Mouse (Mus musculus): ENCODE measurements at regions not wholly inside any gene's neighbourhood (a gene's known extent, or its start where the extent isn't known, plus 50 kb on each side); places are given as distances from the start of the nearest gene placed in this dataset.

DNA sequence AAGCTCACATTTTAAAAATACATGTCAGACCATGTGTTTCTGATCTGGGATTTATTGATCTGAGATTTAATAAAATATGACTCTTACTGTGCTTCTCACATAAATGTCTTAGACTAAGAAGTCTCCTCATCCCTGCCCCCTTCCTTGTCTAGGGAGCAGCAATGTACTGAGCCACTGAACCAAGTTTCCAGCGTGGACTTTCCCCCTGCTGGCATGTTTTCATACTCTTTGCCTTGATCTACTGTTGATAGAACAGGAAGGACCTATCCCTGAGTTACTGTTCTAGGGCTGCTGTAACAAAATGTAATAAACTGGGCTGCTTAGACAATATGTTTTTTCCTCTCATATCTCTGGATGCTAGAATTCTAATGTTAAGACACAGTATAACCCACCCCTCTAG, 206.7 kb downstream of the Emp1 start:
- Histone ChIP-seq H3K4me2 (no peak overlapping the region), H3K27me3 (replicated peaks) (no peaks in the 10 kb centered on the region), H3K27ac (no peak overlapping the region), H3K4me3 (no peak overlapping the region), H3K4me1 (no peaks in the 10 kb centered on the region), H3K36me3 (no peaks in the 10 kb centered on the region), H3K9ac (no peak overlapping the region), H3K9me3 (replicated peaks) (no peaks in the 10 kb centered on the region)
- ATAC-seq: no peak
- WGBS (ENCODE audit: insufficient replicate concordance): 46% methylated on average over 1 of the region's 1 CpGs

- Histone ChIP-seq H3K4me3 (no peak overlapping the region), H3K27me3 (replicated peaks) (no peaks in the 10 kb centered on the region), H3K9ac (no peak overlapping the region), H3K9me3 (replicated peaks) (no peaks in the 10 kb centered on the region), H3K4me1 (no peaks in the 10 kb centered on the region), H3K36me3 (no peaks in the 10 kb centered on the region), H3K27ac (no peak overlapping the region), H3K4me2 (no peak overlapping the region)
- ATAC-seq: no peak
- WGBS (ENCODE audit: insufficient replicate concordance): 69% methylated on average over 2 of the region's 2 CpGs
These were observed 212.9 kb downstream of the Emp1 start for GRCm38 (mm10) chr6:135575294-135575693.

GRCm38 (mm10) chr6:135578728-135579127, 216.4 kb downstream of the Emp1 start:
- Histone ChIP-seq H3K36me3 (no peaks in the 10 kb centered on the region), H3K27ac (no peak overlapping the region), H3K4me1 (no peaks in the 10 kb centered on the region), H3K9me3 (replicated peaks) (no peaks in the 10 kb centered on the region), H3K4me2 (no peak overlapping the region), H3K9ac (no peak overlapping the region), H3K4me3 (no peak overlapping the region), H3K27me3 (replicated peaks) (no peaks in the 10 kb centered on the region)
- WGBS (ENCODE audit: insufficient replicate concordance): 78% methylated on average over 8 of the region's 8 CpGs
- no peak for ATAC-seq

DNA sequence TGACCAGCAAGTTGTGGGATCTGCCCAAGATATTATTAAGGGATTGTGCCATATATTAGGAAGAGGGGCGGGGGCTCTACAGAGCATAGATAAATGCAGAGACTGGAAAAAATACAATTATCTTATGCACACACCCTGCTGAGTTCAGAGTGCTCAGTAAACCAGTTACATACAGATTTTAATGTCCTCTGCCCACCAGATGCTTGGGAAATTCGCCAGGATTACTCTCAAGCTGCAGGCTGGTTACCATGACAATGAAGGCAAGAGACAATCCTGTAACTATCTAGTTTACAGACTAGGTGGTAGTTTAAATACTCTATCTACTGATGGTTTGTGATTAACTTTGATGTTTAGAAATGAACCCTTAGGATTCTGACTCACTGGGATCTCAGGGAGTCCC, 220.2 kb downstream of the Emp1 start:
- no peaks in the 10 kb centered on the region for H3K27me3 ChIP-seq (replicated peaks)
- no peaks in the 10 kb centered on the region for H3K9me3 ChIP-seq (replicated peaks)
- H3K4me2 ChIP-seq: no peak overlapping the region
- WGBS (ENCODE audit: insufficient replicate concordance): 45% methylated on average over 2 of the region's 2 CpGs
- no peaks in the 10 kb centered on the region for H3K36me3 ChIP-seq
- H3K27ac ChIP-seq: no peak overlapping the region
- ATAC-seq: no peak
- no peak overlapping the region for H3K9ac ChIP-seq
- H3K4me3 ChIP-seq: no peak overlapping the region
- H3K4me1 ChIP-seq: no peaks in the 10 kb centered on the region

GRCm38 (mm10) chr6:135584782-135585181, 222.4 kb downstream of the Emp1 start:
- H3K36me3 ChIP-seq: no peaks in the 10 kb centered on the region
- no peak overlapping the region for H3K4me3 ChIP-seq
- H3K9ac ChIP-seq: no peak overlapping the region
- H3K9me3 ChIP-seq (replicated peaks): no peaks in the 10 kb centered on the region
- H3K4me1 ChIP-seq: no peaks in the 10 kb centered on the region
- no peak overlapping the region for H3K27ac ChIP-seq
- WGBS (ENCODE audit: insufficient replicate concordance): 61% methylated on average over 2 of the region's 2 CpGs
- no peaks in the 10 kb centered on the region for H3K27me3 ChIP-seq (replicated peaks)
- no peak overlapping the region for H3K4me2 ChIP-seq
- no peak for ATAC-seq

GRCm38 (mm10) chr6:135590084-135590483, 227.7 kb downstream of the Emp1 start:
- Histone ChIP-seq H3K9me3 (replicated peaks) (no peaks in the 10 kb centered on the region), H3K27ac (no peak overlapping the region)

GRCm38 (mm10) chr6:135591085-135591484, 228.7 kb downstream of the Emp1 start:
- Histone ChIP-seq H3K4me3 (no peak overlapping the region), H3K36me3 (no peaks in the 10 kb centered on the region), H3K9ac (no peak overlapping the region), H3K4me1 (no peaks in the 10 kb centered on the region), H3K9me3 (replicated peaks) (no peaks in the 10 kb centered on the region), H3K27me3 (replicated peaks) (no peaks in the 10 kb centered on the region), H3K4me2 (no peak overlapping the region), H3K27ac (no peak overlapping the region)
- ATAC-seq: no peak
- WGBS (ENCODE audit: insufficient replicate concordance): 69% methylated on average over 9 of the region's 9 CpGs

More at GRCm38 (mm10) chr6:135590084-135590483, 227.7 kb downstream of the Emp1 start:
- Histone ChIP-seq H3K4me3 (no peak overlapping the region), H3K27me3 (replicated peaks) (no peaks in the 10 kb centered on the region), H3K36me3 (no peaks in the 10 kb centered on the region), H3K4me2 (no peak overlapping the region), H3K4me1 (no peaks in the 10 kb centered on the region), H3K9ac (no peak overlapping the region)
- ATAC-seq: no peak

DNA sequence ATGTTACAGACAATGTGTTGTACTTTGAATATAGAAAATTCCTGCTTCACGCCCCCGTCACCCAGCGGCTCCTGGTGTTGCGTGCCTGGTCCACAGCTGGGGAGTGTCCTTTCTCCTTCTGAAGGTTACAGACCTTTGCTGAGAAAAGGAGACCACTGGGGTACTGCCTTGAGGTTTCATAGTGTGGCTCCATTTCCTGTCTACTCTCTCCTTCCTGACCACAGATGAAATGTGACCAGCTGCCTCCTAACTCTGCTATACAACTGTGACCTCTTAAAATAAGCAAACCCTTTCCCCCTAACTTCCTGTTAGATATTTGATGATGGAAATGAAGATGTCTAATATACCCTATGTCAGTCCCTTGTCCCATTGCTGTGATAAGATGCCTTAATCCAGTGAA, 234.0 kb downstream of the Emp1 start:
- H3K4me1 ChIP-seq: no peaks in the 10 kb centered on the region
- no peak for ATAC-seq
- H3K27ac ChIP-seq: no peak overlapping the region
- 73% methylated on average over 4 of the region's 4 CpGs for WGBS (ENCODE audit: insufficient replicate concordance)
- no peaks in the 10 kb centered on the region for H3K36me3 ChIP-seq
- no peak overlapping the region for H3K4me3 ChIP-seq
- no peaks in the 10 kb centered on the region for H3K27me3 ChIP-seq (replicated peaks)
- H3K9me3 ChIP-seq (replicated peaks): no peaks in the 10 kb centered on the region
- H3K9ac ChIP-seq: no peak overlapping the region
- no peak overlapping the region for H3K4me2 ChIP-seq

GRCm38 (mm10) chr6:135610504-135611096, 248.3 kb downstream of the Emp1 start:
- 56% methylated on average over 3 of the region's 3 CpGs for WGBS (ENCODE audit: insufficient replicate concordance)
- no peaks in the 10 kb centered on the region for H3K9me3 ChIP-seq (replicated peaks)
- H3K4me2 ChIP-seq: no peak overlapping the region
- H3K9ac ChIP-seq: no peak overlapping the region
- H3K27me3 ChIP-seq (replicated peaks): no peaks in the 10 kb centered on the region
- ATAC-seq: no peak
- no peaks in the 10 kb centered on the region for H3K36me3 ChIP-seq
- H3K27ac ChIP-seq: no peak overlapping the region
- H3K4me1 ChIP-seq: no peaks in the 10 kb centered on the region
- H3K4me3 ChIP-seq: no peak overlapping the region

- H3K9me3 ChIP-seq (replicated peaks): no peaks in the 10 kb centered on the region
- H3K27me3 ChIP-seq (replicated peaks): no peaks in the 10 kb centered on the region
- 46% methylated on average over 4 of the region's 4 CpGs for WGBS (ENCODE audit: insufficient replicate concordance)
- H3K4me3 ChIP-seq: no peak overlapping the region
- H3K4me2 ChIP-seq: no peak overlapping the region
- H3K36me3 ChIP-seq: no peaks in the 10 kb centered on the region
- H3K4me1 ChIP-seq: no peaks in the 10 kb centered on the region
- ATAC-seq: no peak
- no peak overlapping the region for H3K27ac ChIP-seq
- H3K9ac ChIP-seq: no peak overlapping the region
These were observed 265.6 kb downstream of the Emp1 start for GRCm38 (mm10) chr6:135627928-135628327.

DNA sequence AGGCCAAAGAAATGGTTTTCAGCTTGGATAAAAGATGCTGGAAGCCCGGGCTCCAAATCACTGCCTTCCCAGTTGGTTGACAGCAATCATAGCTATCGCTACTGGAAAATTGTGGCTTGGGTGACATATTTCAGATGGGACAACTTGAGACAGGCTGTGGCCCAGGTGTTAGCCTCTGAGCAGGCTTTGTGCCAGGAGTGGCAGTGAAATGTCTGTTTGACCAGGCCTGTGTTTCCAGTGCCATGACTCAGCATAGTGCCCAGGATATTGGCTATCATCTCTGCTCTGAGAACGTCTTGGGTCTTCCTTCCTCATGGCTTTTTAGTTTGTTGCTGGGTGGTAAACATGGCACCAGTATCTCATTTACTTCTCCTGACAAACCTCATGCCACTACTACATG, 266.9 kb downstream of the Emp1 start:
- no peaks in the 10 kb centered on the region for H3K9me3 ChIP-seq (replicated peaks)
- H3K4me2 ChIP-seq: no peak overlapping the region
- no peak overlapping the region for H3K27ac ChIP-seq
- H3K27me3 ChIP-seq (replicated peaks): no peaks in the 10 kb centered on the region
- H3K9ac ChIP-seq: no peak overlapping the region
- ATAC-seq: no peak
- H3K4me1 ChIP-seq: no peaks in the 10 kb centered on the region
- 60% methylated on average over 3 of the region's 3 CpGs for WGBS (ENCODE audit: insufficient replicate concordance)
- H3K36me3 ChIP-seq: no peaks in the 10 kb centered on the region
- no peak overlapping the region for H3K4me3 ChIP-seq

GRCm38 (mm10) chr6:135632671-135633070, 270.3 kb downstream of the Emp1 start:
- H3K4me3 ChIP-seq: no peak overlapping the region
- no peak for ATAC-seq
- no peak overlapping the region for H3K27ac ChIP-seq
- H3K4me2 ChIP-seq: no peak overlapping the region
- H3K9ac ChIP-seq: no peak overlapping the region
- 72% methylated on average over 5 of the region's 5 CpGs for WGBS (ENCODE audit: insufficient replicate concordance)
- no peaks in the 10 kb centered on the region for H3K36me3 ChIP-seq
- no peaks in the 10 kb centered on the region for H3K9me3 ChIP-seq (replicated peaks)
- H3K4me1 ChIP-seq: no peaks in the 10 kb centered on the region
- no peaks in the 10 kb centered on the region for H3K27me3 ChIP-seq (replicated peaks)

- ATAC-seq: no peak
- Histone ChIP-seq H3K27ac (no peak overlapping the region), H3K27me3 (replicated peaks) (no peaks in the 10 kb centered on the region), H3K9ac (no peak overlapping the region), H3K9me3 (replicated peaks) (no peaks in the 10 kb centered on the region), H3K4me1 (no peaks in the 10 kb centered on the region), H3K4me3 (no peak overlapping the region), H3K4me2 (no peak overlapping the region), H3K36me3 (no peaks in the 10 kb centered on the region)
- 70% methylated on average over 8 of the region's 8 CpGs for WGBS (ENCODE audit: insufficient replicate concordance)
These were observed 274.3 kb downstream of the Emp1 start for GRCm38 (mm10) chr6:135636648-135637047.
